Mouse (Mus musculus): ENCODE measurements around the gene Lenep. TPM values are rescaled to one million over a fixed set of nuclear protein-coding genes. Genes with fewer than 3 reads are reported as not detected.

The Lenep gene
- total RNA-seq, 2 experiments from 2014 or later, result 0.40 to 1.3 TPM

DNA sequence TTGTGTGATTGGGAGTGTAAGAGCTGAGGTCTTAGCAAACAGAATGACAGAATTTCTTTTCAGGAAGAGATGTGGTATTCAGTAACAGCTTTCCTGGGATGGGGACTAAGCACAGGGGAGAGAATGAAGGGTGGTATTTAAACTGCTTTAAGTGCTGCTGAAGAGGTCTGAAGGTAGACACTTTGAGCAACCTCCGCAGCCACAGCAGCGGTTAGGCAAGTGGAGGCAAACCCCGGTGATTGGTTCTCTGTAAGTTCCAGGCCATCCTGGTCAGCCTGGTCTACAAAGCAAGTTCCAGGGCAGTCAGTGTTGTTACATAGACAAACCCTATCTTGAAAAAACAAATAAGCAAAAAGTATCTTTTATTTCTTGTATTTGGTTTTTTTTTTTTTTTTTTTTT, 17.4 kb upstream of the Lenep start:
- DNase-seq, result no peak

DNA sequence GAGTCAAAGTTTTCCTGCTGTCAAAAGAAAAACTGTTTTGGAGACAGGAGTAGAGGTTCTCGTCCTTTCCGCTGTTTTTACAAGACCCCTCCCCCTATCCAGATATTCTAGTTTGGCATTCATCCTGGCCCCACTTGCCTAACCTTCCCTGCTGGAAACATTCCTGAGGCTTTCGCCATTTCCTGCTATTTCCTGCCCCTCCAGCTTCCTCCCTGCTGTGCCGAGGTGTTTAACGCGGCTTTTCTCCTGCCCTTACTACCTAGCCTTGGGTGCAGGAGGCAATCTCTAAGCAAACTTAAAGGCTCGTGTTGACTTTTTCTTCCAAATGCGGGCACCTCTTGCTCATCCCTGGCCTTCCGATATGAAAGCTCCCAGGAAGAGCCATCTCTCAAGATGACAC, 17.0 kb upstream of the Lenep start:
- DNase-seq, result peak; percentile 62 to 74

DNA sequence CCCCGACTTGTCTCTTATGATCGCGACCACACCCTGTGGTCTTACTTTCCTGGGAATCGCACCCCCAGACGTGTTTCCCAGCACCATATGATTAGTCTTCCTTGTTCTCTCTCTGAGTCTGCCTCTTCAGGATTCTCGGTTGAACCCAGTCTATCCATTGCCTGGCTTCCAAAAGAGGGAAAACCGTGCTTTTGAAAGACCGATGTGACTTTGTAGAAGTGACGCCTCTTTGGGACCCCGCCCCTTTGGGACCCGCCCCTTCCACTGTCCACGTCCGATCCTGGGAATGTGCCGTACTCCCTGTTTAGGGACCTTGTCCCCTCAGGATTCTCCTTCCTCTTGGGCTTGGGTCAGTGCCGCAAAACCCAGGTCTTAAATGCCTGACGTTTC, 16.3 kb upstream of the Lenep start:
- peak; percentile 87 to 91 for DNase-seq

DNA sequence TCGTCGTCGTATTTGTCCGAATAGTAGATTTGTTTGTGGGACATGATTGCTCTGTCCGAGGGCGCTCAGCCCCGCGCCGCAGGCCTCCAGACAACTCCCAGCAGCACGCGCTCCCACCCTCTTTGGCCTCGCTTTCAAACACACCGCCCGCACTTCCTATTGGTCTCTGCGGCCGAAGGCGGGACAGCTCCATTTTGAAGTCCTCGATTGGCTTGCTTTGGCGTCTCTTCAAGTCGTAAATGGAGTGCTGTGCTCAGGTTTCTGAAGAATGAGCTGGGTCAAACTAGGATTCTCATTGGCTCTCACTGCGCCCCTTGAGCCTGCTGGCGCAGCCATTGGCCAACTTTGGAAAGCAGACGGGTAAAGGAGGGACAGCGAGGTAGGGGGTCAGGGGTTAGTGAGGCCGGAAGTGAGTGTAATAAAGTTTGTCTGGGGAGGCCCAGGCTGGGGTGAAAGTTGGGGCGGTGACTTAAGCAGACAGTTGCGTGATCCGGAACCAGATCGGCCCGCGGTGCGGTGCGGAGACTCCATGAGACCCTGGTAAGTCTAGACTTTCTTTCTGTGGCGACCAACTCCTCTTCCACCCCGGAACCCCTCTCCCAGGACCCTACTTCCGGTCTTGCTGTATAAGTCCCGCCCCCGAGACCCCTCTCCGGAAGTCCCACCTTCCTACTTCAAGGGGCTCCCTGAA, 15.7 kb upstream of the Lenep start, which contains the start of the genes Cks1b and Shc1:
Gene Cks1b (minus strand): TSS at position 214 of the 691 bp plus-strand sequence.
Gene Shc1 (plus strand): TSS at position 274 of the 691 bp plus-strand sequence.
- DNase-seq, result peak; percentile 93 to 94

DNA sequence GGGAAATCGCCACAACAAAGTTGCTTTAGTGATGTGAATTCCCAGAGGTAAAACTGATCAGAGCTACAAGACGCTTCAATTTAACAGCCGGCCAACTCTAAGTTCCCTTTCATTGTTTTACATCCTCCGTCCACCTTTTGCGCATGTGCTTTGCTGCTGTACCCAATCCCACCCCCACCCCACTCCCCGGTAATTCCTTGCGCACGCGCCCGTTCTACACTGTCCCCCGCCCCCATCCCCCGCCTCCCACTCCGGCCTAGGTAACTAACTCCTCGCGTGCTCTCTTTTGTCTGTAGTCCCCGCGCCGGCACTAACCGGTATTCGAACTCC, 15.2 kb upstream of the Lenep start:
- DNase-seq, result no peak

DNA sequence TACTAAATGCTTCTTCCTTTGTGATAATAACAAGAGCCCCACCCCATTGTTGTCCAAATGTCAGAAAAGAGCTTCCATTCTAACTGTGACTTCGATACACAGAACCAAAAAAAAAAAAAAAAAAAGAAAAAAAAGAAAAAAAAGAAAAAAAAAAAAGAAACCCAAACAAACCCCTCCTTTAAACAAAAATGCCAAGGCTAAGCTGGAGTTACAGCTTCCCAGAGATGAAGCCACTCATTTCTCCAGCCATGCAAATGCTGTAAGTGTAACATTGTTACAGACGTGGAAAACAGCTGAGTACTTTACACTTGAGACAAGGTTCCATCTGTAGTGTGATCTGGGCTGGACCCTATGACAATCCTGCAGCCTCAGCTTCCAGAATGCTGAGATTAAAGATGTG, 14.5 kb upstream of the Lenep start:
- DNase-seq, result no peak

DNA sequence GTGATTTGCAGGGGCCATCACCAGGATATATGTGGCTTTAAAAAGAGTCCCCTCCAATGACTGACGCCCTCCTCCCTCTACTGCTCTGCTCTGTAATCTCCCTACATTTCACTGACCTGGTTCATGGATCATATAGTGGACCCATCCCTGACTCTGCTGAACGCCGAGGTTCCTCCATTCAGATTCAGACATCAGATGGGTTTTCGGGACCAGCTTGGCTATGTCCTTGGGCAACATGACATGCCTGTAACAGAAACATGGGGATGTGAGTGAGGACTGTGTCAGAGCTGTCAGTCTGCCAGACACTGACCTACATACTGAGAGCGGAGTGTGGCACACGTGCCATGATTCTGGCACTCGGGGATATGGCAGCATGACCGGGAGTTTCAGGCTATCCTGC, 13.6 kb upstream of the Lenep start:
- no peak for DNase-seq

DNA sequence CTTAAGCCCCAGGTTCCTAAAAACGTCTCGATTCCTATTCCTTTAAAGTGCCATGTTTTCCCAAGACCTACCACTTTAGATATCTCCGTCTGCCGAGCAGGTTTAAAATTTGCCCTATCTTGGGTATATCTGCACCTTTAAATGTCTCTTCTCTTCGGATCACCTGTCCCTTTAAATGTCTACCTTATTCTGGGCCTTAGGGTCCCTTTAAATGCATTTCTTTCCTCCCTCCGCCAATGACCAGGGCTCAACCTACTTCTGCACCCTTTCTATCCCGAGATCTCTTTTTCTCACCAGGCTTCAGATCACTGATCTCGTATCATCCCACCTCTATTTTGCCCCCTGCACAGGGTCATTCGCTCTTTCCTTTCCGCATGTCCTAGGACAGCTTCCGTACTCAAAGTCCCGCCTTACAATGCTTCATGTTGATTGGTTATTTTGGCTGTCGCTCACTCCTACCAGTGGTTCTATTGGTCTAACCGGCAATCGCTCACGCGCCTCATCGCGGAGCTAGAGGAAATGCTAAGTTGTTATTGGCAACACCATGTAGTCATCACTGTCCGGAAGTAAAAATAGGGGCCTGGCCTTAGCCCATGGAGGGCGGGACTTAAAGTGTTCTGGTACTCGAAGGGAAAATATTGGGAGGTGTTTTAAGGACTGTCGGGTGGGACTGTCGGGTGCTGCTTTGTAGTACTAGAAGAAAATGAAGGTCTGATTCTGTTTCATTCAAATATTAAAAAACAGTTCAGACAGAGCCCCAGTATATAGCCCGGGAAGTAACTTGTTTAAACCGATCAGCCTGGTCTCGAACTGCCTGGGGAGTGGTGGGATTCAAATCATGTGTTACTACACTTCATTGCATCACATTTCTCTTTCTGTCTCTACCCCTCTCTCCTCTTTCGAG, 9.1 kb upstream of the Lenep start, which contains the start of gene Flad1:
Gene Flad1 (minus strand): TSS at position 381 of the 904 bp plus-strand sequence.
- DNase-seq, result peak; percentile 91 to 94

DNA sequence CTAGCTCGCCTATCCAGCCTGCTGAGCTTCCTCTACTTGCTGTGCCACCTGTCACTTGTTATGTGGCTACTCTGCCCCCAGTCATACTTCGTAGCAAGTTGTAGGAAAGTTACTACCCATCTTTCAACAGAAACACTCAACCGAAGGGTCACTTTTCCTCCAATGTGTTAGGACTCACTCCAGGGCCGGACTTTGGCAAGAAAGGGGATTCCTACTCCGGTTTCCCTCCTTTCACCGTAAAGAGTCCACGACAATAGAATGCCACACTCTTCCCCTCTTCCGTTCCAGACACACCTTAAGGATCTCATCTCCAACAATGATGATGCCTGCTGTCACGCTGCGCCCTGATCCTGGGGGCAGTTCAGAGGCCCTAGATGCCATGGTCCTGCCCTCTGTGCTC, 8.3 kb upstream of the Lenep start:
- DNase-seq, result no peak

DNA sequence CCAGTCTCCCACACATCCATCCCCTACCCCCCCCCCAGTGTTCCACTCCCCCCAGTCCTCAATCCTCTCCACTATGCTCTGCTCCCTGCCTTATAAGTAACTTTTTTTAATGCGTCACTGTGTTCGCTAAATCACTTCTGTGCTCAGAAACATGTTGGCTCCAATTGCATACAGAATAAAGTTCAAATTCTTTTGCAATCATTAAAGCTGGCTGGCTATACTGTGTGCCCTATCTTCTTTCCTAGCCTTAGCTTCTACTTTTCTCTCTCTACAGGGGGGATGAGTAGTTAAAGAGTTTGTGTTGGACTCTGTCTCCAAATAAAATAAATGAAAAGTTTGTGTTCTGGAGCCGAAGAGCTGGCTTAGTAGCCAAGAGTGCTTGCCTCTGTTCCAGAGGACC, 7.1 kb upstream of the Lenep start:
- DNase-seq, result no peak

DNA sequence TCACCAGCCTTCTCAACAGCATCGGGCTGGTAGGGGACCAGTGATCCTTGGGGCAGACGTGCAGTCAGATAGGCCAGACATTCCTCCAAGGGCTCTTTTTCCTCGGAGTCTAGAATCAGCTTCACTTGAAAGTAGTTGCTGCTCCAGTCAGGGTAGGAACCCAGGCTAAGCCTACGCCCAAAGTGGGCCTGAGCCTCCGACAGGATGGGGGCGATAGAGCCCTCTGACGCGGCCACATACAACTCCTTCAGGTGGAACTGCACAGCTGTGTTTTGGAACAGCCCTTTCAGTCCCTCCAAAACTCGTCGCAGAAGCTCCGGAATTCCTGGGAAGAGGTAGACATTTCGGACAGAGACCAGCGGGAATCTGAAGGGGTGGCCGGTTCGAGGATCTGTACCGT, 5.9 kb upstream of the Lenep start:
- DNase-seq, result no peak

DNA sequence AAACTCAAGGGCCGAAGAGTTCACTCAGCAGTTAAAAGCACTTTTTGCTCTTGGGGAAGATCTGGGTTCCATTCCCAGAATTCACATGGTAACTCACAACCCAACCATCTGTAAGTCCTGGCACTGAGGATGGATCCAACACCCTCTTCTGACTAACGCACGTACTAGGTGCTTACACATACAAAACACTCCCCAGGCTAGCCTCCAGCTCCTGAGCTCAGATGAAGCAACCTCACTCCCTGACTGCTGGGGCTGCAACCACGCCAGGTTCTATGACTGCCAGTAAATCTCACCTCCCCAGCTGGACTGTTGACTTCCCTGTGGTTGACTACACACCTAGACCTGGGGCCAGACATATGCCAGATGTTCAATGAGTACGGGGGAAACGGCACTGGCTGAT, 4.3 kb upstream of the Lenep start:
- no peak for DNase-seq

DNA sequence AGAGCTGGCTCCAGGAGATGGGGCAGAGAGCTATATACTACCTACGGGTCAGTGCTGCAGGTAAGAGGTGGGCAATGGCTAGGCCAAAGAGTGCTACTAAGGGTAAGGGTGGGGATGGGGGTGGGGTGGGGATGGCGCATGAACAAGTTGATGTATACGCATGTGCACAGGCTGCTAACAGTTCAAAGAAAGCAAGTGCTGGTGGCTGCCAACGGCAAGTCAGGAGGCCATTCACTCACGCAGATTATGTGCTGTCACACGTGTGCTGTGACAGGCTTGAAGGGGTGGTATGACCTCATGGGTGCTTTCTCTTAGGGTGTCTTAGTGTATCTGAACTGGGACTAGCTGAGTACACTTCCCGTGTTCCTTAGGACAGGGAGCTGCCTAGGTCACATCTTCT, 1.3 kb downstream of the Lenep start:
- DNase-seq, result no peak

DNA sequence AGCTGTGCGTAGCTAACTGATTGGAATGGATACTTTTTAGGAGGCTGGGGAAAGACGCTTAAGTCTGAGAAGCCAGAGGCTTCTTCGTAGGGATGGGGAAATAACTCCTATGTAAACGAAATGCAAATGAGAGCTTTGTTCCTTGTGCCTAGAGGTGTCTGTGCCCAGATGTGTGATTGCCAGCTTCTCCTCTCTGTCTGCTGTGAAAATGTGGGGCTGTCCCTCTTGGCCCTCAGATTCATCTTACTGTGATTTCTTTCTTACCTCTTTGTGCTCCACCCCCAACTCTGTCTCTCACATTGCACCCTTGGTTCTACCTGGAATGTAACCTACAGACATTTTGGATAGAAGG, 6.0 kb downstream of the Lenep start:
- DNase-seq, result no peak

DNA sequence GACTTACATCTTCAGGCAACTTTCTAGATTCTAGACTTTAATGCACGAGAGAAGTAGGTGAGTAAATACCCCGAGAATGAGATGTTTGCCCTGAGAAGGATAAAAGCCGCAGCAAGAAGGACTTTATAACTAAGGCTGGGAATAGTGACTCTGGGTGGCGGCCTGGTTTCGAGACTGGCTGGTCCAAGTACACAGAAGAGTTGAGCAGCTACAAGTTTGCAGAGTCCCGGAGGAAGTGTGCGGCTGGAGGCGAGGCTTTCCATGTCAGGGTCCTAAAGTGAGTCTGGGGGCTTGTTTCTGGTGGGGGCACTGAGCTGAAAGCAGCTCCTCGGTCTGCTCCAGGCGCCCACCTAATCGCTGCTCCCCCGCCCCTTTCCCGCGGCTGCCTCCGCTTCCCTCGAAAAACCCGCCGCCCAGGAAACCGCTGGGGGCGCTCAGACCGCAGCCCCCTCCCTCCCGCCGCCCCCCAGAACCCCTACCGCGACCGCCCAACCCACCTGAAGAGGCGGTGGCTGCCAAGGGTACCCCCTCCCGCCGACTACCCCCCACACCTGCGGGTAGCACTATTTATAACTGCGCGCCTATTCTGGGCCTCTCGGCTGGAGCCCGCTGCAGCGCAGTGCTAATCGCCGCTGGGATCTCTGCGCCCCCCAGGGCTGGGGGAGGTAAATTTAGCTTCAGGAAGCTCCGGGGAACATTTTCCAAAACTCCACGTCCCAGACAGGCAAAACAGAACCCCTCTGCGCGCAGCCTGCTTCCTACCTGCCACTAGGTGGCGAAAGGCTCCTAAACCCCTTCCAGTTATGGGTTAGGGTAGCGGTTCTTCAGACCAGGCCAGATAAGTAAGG, 6.6 kb downstream of the Lenep start:
- peak; percentile 75 to 80 for DNase-seq

DNA sequence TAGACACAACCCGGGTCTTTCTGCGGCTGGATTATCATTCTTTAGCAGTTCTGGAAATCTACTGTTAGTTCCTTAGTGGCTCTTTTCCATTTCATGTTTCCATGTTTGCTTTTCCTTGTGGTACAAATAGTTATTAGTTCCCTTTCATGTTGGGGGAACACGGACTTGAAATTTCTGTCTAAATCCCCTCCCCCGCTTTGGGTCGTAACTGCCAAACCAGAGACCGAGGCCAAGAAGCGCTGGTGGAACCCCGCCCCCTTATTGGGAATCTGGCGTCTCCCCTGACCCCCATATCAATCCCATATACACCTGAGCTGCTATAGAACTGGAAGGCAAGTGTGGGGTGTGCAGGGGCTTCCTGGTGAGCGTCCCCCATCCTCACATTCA, 7.2 kb downstream of the Lenep start:
- peak in 1 of 2 experiments; percentile 53 for DNase-seq

DNA sequence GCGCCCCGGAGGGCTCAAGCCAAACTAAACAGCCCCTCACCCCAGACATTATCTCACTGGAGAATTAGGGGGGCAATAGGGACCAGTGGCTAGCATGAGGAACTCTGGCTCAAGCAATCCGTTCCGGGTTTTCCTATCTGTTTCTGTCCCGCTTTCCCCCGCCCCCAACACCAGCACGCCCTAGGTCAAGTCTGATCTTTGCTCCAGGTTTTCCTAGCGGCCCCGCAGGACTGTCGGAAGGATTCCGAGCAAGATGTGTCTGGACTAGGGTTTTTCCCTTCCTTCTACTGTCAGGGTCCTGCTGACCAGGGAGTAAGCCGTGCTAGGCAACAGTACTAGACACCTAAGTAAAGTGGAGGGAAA, 7.7 kb downstream of the Lenep start:
- peak; percentile 82 to 88 for DNase-seq

DNA sequence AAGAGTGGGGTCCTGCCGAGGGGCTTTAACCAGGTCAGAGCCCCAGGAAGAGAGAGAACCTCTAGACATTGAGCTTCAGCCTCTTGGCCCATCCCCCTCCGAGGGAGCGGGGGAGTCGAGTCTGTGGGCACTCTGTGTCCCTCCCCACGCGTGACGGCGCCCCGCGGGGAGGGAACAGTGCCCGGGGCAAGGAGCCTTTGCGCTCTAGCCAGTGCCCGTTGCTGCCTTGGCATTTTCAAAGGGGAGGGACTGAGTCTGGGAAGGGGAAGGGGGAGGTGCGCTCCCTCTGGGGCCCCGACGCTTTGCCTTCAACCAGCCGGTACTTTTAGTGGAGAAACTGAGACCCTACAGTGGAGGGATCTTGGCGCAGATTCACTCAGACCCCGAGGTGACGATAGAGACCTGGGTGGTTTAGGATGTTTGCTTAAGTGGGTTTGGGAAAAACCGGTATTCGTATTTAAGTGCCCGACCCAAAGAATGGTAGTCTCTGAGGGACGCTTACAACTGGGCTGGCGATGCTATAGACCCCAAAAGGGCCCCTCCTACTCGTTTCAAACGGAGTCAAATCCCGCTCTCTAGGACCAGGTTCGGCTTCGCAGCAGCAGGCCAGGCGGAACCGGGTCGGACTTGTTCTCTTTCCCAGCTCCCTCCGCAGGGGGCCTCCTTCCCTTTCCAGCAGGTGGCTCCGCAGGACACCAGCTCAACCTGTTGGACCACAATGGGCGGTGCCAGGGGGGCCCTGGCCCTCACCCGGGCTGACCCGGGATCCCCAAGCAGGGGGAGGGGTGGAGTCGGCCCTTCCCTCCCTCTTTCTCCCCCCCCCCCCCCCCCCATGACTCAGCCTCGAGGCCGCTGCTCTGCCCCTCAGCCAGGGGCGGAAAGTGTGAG, 8.3 kb downstream of the Lenep start, which contains the start of gene Zbtb7b:
Gene Zbtb7b (minus strand): TSS at position 771 of the 888 bp plus-strand sequence.
- DNase-seq, result peak; percentile 90 to 94

DNA sequence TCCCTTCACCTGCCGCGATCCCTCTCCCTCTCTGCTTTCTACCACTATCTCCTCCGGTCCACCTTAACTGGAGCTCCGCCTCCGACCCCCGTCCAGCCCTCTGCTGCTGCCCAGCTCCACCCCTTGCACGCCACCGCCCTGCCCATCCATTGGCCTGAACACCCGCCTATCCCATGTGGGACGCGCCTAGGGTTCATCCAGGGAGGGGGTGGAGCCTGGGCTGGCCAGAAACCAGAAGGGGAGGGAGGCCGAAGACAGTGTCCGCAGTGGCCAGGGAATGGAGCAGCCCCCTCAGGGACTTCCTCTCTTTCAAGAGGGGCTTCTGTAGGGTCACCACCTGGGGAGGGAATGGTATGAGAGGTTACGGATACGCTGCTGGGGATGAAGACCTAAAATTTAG, 9.0 kb downstream of the Lenep start:
- peak; percentile 100 for DNase-seq

DNA sequence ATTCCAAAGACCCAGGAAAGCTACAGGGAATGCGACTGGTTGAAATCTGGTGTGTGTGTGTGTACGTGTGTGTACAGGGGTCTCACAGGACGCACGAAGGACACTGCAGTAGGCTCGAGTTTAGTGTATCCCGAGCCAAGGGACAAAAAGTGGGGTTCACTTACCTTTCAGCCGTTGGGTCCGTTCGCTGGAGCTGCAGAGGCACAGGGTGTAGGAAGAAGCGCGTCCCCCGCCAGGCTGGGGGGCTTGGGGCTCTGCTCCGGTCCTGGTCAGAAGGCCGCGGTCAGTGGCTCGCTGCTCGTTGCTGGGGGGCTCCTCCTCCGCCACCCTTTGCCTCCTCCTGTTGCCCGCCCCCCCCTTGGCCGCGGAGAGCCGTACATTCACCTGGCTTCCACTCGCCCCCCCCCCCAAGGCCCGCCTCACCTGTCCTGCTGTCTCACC, 9.7 kb downstream of the Lenep start:
- DNase-seq, result peak; percentile 45 to 67
